Mouse (Mus musculus): ENCODE results near the gene Polr3gl. TPM values are rescaled to one million over a fixed set of nuclear protein-coding genes. Genes with fewer than 3 reads are reported as not detected.
A peak's percentile ranks its signal among the peaks of the same experiment; 100 is the strongest.

Polr3gl gene
- polyA plus RNA-seq, 1 experiment: 9.2 TPM

DNA sequence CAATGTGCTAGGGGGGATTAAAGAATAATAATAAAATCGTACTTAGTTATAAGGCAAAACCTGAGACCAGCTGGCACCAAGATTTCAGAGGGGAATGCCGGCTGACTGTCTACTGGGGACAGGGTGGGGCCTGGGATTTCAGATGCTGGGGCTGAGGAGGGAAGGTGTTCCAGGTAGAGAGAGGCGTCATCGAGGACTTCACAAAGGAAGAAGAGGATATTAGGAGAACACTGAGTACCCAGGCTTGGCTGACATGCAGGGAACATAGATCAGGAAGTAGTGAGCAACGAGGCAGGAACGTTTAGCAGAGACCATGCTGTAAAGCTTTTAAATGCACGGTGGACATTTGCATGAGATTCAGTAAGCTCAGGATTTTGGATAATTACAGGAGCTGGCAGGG is 42.1 kb downstream of the Polr3gl start:
- no peaks in the 10 kb centered on the region for H3K27me3 ChIP-seq (ENCODE audit: control insufficient read depth, insufficient read depth, low read length)
- H3K4me3 ChIP-seq (ENCODE audit: extremely low read depth, insufficient read depth, insufficient read length): no peak overlapping the region
- TF ChIP-seq POLR2A (IDR thresholded peaks at IDR 0.05; ENCODE audit: low read depth, low read length): no peak
- TF ChIP-seq CTCF (IDR thresholded peaks at IDR 0.05; ENCODE audit: extremely low read depth, insufficient read depth, insufficient read length, insufficient replicate concordance): no peak
- no peak overlapping the region; the same call in 1 of the 2 replicates for H3K27ac ChIP-seq (ENCODE audit: insufficient read depth, low read length)
- 40% methylated on average over 7 of the region's 7 CpGs for WGBS
- peaks cover 18% of the 10 kb centered on the region; the same call in 1 of the 2 replicates for H3K4me1 ChIP-seq (ENCODE audit: control insufficient read depth, insufficient read depth, insufficient read length)
- no peak for DNase-seq (ENCODE audit: low read depth in 1 of 2, low spot score in 2 of 2)
- no peaks in the 10 kb centered on the region for H3K36me3 ChIP-seq (ENCODE audit: control insufficient read depth, insufficient read depth, low read length)

DNA sequence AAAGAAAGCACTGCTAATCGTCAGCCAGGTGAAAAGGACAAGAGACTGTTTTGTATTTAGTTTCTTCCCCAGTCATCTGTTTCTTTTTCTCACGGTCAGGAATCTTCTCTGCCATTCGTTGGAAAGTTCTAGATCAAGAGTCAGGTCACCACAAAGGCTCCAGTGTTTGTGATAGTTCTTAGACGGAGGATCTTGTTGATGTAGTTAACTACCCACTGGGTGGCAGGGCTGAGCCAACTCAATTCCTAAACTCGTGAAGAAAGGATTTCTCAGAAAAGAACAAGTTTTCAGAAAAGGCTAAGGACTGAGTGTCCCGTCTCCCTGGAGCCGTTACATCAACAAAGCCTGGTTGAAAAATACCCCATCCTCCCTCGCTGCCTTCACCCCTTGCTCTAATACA is 42.8 kb downstream of the Polr3gl start:
- H3K4me1 ChIP-seq (ENCODE audit: control insufficient read depth, insufficient read depth, insufficient read length): peaks cover 15% of the 10 kb centered on the region; the same call in 1 of the 2 replicates
- peak; percentile 33; the same call in 1 of the 2 replicates for TF ChIP-seq CTCF (IDR thresholded peaks at IDR 0.05; ENCODE audit: extremely low read depth, insufficient read depth, insufficient read length, insufficient replicate concordance)
- no peak for TF ChIP-seq POLR2A (IDR thresholded peaks at IDR 0.05; ENCODE audit: low read depth, low read length)
- no peak overlapping the region; the same call in 1 of the 2 replicates for H3K27ac ChIP-seq (ENCODE audit: insufficient read depth, low read length)
- 9% methylated on average over 8 of the region's 8 CpGs for WGBS
- DNase-seq (ENCODE audit: low read depth in 1 of 2, low spot score in 2 of 2): peak; percentile 54 to 70
- no peaks in the 10 kb centered on the region for H3K36me3 ChIP-seq (ENCODE audit: control insufficient read depth, insufficient read depth, low read length)
- H3K27me3 ChIP-seq (ENCODE audit: control insufficient read depth, insufficient read depth, low read length): no peaks in the 10 kb centered on the region
- H3K4me3 ChIP-seq (ENCODE audit: extremely low read depth, insufficient read depth, insufficient read length): no peak overlapping the region

GRCm38 (mm10) chr3:96549346-96549745 is 44.6 kb downstream of the Polr3gl start:
- no peak for TF ChIP-seq CTCF (IDR thresholded peaks at IDR 0.05; ENCODE audit: extremely low read depth, insufficient read depth, insufficient read length, insufficient replicate concordance)
- TF ChIP-seq POLR2A (IDR thresholded peaks at IDR 0.05; ENCODE audit: low read depth, low read length): no peak
- H3K4me1 ChIP-seq (ENCODE audit: control insufficient read depth, insufficient read depth, insufficient read length): peaks cover 6% of the 10 kb centered on the region; the same call in 1 of the 2 replicates
- no peak for DNase-seq (ENCODE audit: low read depth in 1 of 2, low spot score in 2 of 2)
- H3K4me3 ChIP-seq (ENCODE audit: extremely low read depth, insufficient read depth, insufficient read length): no peak overlapping the region
- H3K27ac ChIP-seq (ENCODE audit: insufficient read depth, low read length): peak overlapping the region; percentile 34; the same call in 1 of the 2 replicates
- no peaks in the 10 kb centered on the region for H3K36me3 ChIP-seq (ENCODE audit: control insufficient read depth, insufficient read depth, low read length)
- H3K27me3 ChIP-seq (ENCODE audit: control insufficient read depth, insufficient read depth, low read length): no peaks in the 10 kb centered on the region
- 40% methylated on average over 5 of the region's 5 CpGs for WGBS

- Histone ChIP-seq H3K4me3 (ENCODE audit: extremely low read depth, insufficient read depth, insufficient read length) (no peak overlapping the region), H3K36me3 (ENCODE audit: control insufficient read depth, insufficient read depth, low read length) (no peaks in the 10 kb centered on the region), H3K4me1 (ENCODE audit: control insufficient read depth, insufficient read depth, insufficient read length) (peaks cover 6% of the 10 kb centered on the region; the same call in 1 of the 2 replicates), H3K27ac (ENCODE audit: insufficient read depth, low read length) (no peak overlapping the region), H3K27me3 (ENCODE audit: control insufficient read depth, insufficient read depth, low read length) (no peaks in the 10 kb centered on the region)
- TF ChIP-seq CTCF (IDR thresholded peaks at IDR 0.05; ENCODE audit: extremely low read depth, insufficient read depth, insufficient read length, insufficient replicate concordance): no peak
- TF ChIP-seq POLR2A (IDR thresholded peaks at IDR 0.05; ENCODE audit: low read depth, low read length): no peak
- DNase-seq (ENCODE audit: low read depth in 1 of 2, low spot score in 2 of 2): no peak
- 89% methylated on average over 7 of the region's 7 CpGs for WGBS
Observed at GRCm38 (mm10) chr3:96548824-96549223, 45.2 kb downstream of the Polr3gl start.

DNA sequence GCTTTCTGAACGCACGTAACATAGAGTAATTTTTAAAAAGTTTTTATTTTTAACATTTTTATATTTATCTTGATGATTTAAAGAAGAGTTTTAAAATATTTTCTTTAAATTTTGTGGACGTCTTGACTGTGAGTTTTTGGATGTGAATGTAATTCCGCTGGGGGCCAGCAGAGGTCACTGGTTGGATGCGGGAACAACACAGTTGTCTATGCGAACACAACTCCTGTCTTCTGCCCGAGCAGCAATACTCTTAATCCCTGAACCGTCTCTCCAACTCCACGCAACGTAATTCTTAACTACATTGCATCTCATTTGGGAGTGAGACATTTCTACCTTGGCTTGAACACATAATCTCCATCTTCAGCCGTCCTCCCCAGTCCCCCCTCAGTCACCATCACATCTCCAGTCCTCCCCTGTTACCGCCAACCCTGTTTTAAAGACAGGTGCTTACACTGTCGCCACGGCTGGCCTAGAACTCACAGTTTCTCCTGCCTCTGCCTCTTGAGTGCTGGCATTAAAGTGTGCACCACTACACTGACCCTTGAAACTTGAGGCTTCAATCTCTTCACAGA is 46.5 kb downstream of the Polr3gl start:
- no peak overlapping the region for H3K27ac ChIP-seq (ENCODE audit: insufficient read depth, low read length)
- no peak overlapping the region for H3K4me3 ChIP-seq (ENCODE audit: extremely low read depth, insufficient read depth, insufficient read length)
- DNase-seq (ENCODE audit: low read depth in 1 of 2, low spot score in 2 of 2): peak in 1 of 2 experiments; percentile 80
- no peaks in the 10 kb centered on the region for H3K27me3 ChIP-seq (ENCODE audit: control insufficient read depth, insufficient read depth, low read length)
- H3K4me1 ChIP-seq (ENCODE audit: control insufficient read depth, insufficient read depth, insufficient read length): peaks cover 6% of the 10 kb centered on the region; the same call in 1 of the 2 replicates
- TF ChIP-seq CTCF (IDR thresholded peaks at IDR 0.05; ENCODE audit: extremely low read depth, insufficient read depth, insufficient read length, insufficient replicate concordance) (peak; percentile 72; the same call in 1 of the 2 replicates), POLR2A (IDR thresholded peaks at IDR 0.05; ENCODE audit: low read depth, low read length) (no peak)
- WGBS: 13% methylated on average over 14 of the region's 14 CpGs
- H3K36me3 ChIP-seq (ENCODE audit: control insufficient read depth, insufficient read depth, low read length): no peaks in the 10 kb centered on the region

- no peak for DNase-seq (ENCODE audit: low read depth in 1 of 2, low spot score in 2 of 2)
- H3K4me3 ChIP-seq (ENCODE audit: extremely low read depth, insufficient read depth, insufficient read length): no peak overlapping the region
- no peak for TF ChIP-seq POLR2A (IDR thresholded peaks at IDR 0.05; ENCODE audit: low read depth, low read length)
- TF ChIP-seq CTCF (IDR thresholded peaks at IDR 0.05; ENCODE audit: extremely low read depth, insufficient read depth, insufficient read length, insufficient replicate concordance): no peak
- H3K36me3 ChIP-seq (ENCODE audit: control insufficient read depth, insufficient read depth, low read length): no peaks in the 10 kb centered on the region
- H3K27me3 ChIP-seq (ENCODE audit: control insufficient read depth, insufficient read depth, low read length): no peaks in the 10 kb centered on the region
- H3K4me1 ChIP-seq (ENCODE audit: control insufficient read depth, insufficient read depth, insufficient read length): peaks cover 5% of the 10 kb centered on the region; the same call in 1 of the 2 replicates
- no peak overlapping the region for H3K27ac ChIP-seq (ENCODE audit: insufficient read depth, low read length)
- 61% methylated on average over 4 of the region's 4 CpGs for WGBS
Observed at GRCm38 (mm10) chr3:96546880-96547279, 47.1 kb downstream of the Polr3gl start.

DNA sequence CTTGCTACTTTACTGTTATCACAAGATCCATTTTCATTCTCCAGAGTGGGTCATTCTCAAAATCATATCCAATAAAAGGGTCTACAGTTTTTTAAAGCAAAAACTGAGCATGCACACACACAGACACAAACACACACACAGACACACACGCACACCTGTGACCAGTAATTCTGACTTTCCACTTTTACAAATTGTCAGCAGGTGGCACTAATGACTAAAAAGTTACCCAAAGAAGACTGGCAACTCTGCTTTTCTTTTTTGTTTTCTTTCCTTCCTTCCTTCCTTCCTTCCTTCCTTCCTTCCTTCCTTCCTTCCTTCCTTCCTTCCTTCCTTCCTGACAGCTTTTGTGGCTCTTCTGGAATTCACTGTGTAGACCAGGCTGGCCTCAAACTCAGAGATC is 48.4 kb downstream of the Polr3gl start:
- DNase-seq (ENCODE audit: low read depth in 1 of 2, low spot score in 2 of 2): no peak
- Histone ChIP-seq H3K4me3 (ENCODE audit: extremely low read depth, insufficient read depth, insufficient read length) (no peak overlapping the region), H3K36me3 (ENCODE audit: control insufficient read depth, insufficient read depth, low read length) (no peaks in the 10 kb centered on the region), H3K27ac (ENCODE audit: insufficient read depth, low read length) (no peak overlapping the region), H3K27me3 (ENCODE audit: control insufficient read depth, insufficient read depth, low read length) (no peaks in the 10 kb centered on the region), H3K4me1 (ENCODE audit: control insufficient read depth, insufficient read depth, insufficient read length) (no peaks in the 10 kb centered on the region)
- TF ChIP-seq CTCF (IDR thresholded peaks at IDR 0.05; ENCODE audit: extremely low read depth, insufficient read depth, insufficient read length, insufficient replicate concordance) (peak; percentile 9; the same call in 1 of the 2 replicates), POLR2A (IDR thresholded peaks at IDR 0.05; ENCODE audit: low read depth, low read length) (no peak)
- 19% methylated on average over 1 of the region's 1 CpGs for WGBS

Data from spleen, adult 2 months (tissue).